ENCODE assay signal across 7 mouse cellular contexts in genomic region chr12:21680026-21680425, GRCm38 (mm10).
DNase-seq lines count a peak whose midpoint lies in the region.

No protein-coding gene starts in this region.

- DNase-seq in ES-CJ7 (ENCODE audit: low read depth, low spot score): peak; percentile 31
- peak; percentile 33 for DNase-seq in adrenal gland, adult 2 months
- DNase-seq in gastrocnemius, postnatal 10 days: peak; percentile 12
- peak; percentile 33 for DNase-seq in heart, postnatal 4 days
- DNase-seq in kidney, postnatal 14 days: peak; percentile 11
- DNase-seq in lung, postnatal 10 days: peak; percentile 30
- DNase-seq in thymus, postnatal 14 days: peak; percentile 9

Comparison
In these comparisons a context has a peak if more than half of its experiments do, and no peak if none do; other contexts are left out.
1. Peak in every context shown above with its lines: DNase-seq.